Mouse (Mus musculus): ENCODE measurements around the gene Dnttip1. TPM values are rescaled to one million over a fixed set of nuclear protein-coding genes. Genes with fewer than 3 reads are reported as not detected.

Gene Dnttip1
- polyA plus RNA-seq (2012; rRNA removed; ENCODE audit: low replicate concordance): 23.0 and 61.4 TPM in 2 replicates

GRCm38 (mm10) chr2:164745843-164746479 is at the start of gene Dnttip1, which contains the start of gene Wfdc3:
Gene Dnttip1, plus strand, starts transcription at chr2:164745983.
Gene Wfdc3, minus strand, starts transcription at chr2:164745931.

GRCm38 (mm10) chr2:164698201-164698600 is 47.6 kb upstream of the Dnttip1 start, which contains the start of gene Spint4:
Gene Spint4, plus strand, starts transcription at chr2:164698501.

GRCm38 (mm10) chr2:164715005-164715404 is 30.8 kb upstream of the Dnttip1 start, which contains the start of gene Spint5:
Gene Spint5, plus strand, starts transcription at chr2:164715305.

GRCm38 (mm10) chr2:164769258-164770037 is 23.7 kb downstream of the Dnttip1 start, which contains the start of gene Ube2c:
Gene Ube2c, plus strand, starts transcription at chr2:164769898.

GRCm38 (mm10) chr2:164779481-164780086 is 33.8 kb downstream of the Dnttip1 start, which contains the start of gene Tnnc2:
Gene Tnnc2, minus strand, starts transcription at chr2:164779967.

GRCm38 (mm10) chr2:164785481-164786387 is 40.0 kb downstream of the Dnttip1 start, which contains the start of gene Snx21:
Gene Snx21, plus strand, starts transcription at chr2:164785823.

GRCm38 (mm10) chr2:164804533-164805331 is 58.9 kb downstream of the Dnttip1 start, which contains the start of the genes Acot8 and Zswim3:
Gene Acot8, minus strand, starts transcription at chr2:164804882.
Gene Zswim3, plus strand, starts transcription at chr2:164805098.

Other genes starting within 250 kb of the Dnttip1 start
- gene Pigt, start 248.5 kb upstream of the Dnttip1 start, polyA plus RNA-seq (2012; rRNA removed; ENCODE audit: low replicate concordance): 196 and 283 TPM in 2 replicates
- 2.4 and 68.3 TPM in 2 replicates for gene Wfdc2, start 183.6 kb upstream of the Dnttip1 start, polyA plus RNA-seq (2012; rRNA removed; ENCODE audit: low replicate concordance)
- gene Spint3, start 172.5 kb upstream of the Dnttip1 start, polyA plus RNA-seq (2012; rRNA removed; ENCODE audit: low replicate concordance): not detected in 2 replicates
- not detected in 2 replicates for gene Wfdc6a, start 160.5 kb upstream of the Dnttip1 start, polyA plus RNA-seq (2012; rRNA removed; ENCODE audit: low replicate concordance)
- gene Eppin, start 152.4 kb upstream of the Dnttip1 start, polyA plus RNA-seq (2012; rRNA removed; ENCODE audit: low replicate concordance): not detected in 2 replicates
- not detected in 2 replicates for gene Wfdc6b, start 132.5 kb upstream of the Dnttip1 start, polyA plus RNA-seq (2012; rRNA removed; ENCODE audit: low replicate concordance)
- not detected in 2 replicates for gene Wfdc8, start 132.4 kb upstream of the Dnttip1 start, polyA plus RNA-seq (2012; rRNA removed; ENCODE audit: low replicate concordance)
- gene Wfdc16, start 107.2 kb upstream of the Dnttip1 start, polyA plus RNA-seq (2012; rRNA removed; ENCODE audit: low replicate concordance): 0.16 TPM in 1 of 2 replicates, not detected in the other
- gene Wfdc10, start 89.9 kb upstream of the Dnttip1 start, polyA plus RNA-seq (2012; rRNA removed; ENCODE audit: low replicate concordance): 1.1 and 3.7 TPM in 2 replicates
- not detected in 2 replicates for gene Wfdc9, start 89.4 kb upstream of the Dnttip1 start, polyA plus RNA-seq (2012; rRNA removed; ENCODE audit: low replicate concordance)
- not detected in 2 replicates for gene Wfdc11, start 71.9 kb upstream of the Dnttip1 start, polyA plus RNA-seq (2012; rRNA removed; ENCODE audit: low replicate concordance)
- gene Wfdc13, start 60.9 kb upstream of the Dnttip1 start, polyA plus RNA-seq (2012; rRNA removed; ENCODE audit: low replicate concordance): 0.08 TPM in 1 of 2 replicates, not detected in the other
- not detected in 2 replicates for gene Spint4, start 47.5 kb upstream of the Dnttip1 start, polyA plus RNA-seq (2012; rRNA removed; ENCODE audit: low replicate concordance)
- not detected in 2 replicates for gene Spint5, start 30.7 kb upstream of the Dnttip1 start, polyA plus RNA-seq (2012; rRNA removed; ENCODE audit: low replicate concordance)
- gene Wfdc3, start 52 bp upstream of the Dnttip1 start, polyA plus RNA-seq (2012; rRNA removed; ENCODE audit: low replicate concordance): 1.2 TPM in 1 of 2 replicates, not detected in the other
- gene Ube2c, start 23.9 kb downstream of the Dnttip1 start, polyA plus RNA-seq (2012; rRNA removed; ENCODE audit: low replicate concordance): 68.5 and 95.4 TPM in 2 replicates
- not detected in 2 replicates for gene Tnnc2, start 34.0 kb downstream of the Dnttip1 start, polyA plus RNA-seq (2012; rRNA removed; ENCODE audit: low replicate concordance)
- 16.0 and 24.1 TPM in 2 replicates for gene Snx21, start 39.8 kb downstream of the Dnttip1 start, polyA plus RNA-seq (2012; rRNA removed; ENCODE audit: low replicate concordance)
- 157 and 164 TPM in 2 replicates for gene Acot8, start 58.9 kb downstream of the Dnttip1 start, polyA plus RNA-seq (2012; rRNA removed; ENCODE audit: low replicate concordance)
- 1.9 and 2.1 TPM in 2 replicates for gene Zswim3, start 59.1 kb downstream of the Dnttip1 start, polyA plus RNA-seq (2012; rRNA removed; ENCODE audit: low replicate concordance)
- gene Zswim1, start 76.7 kb downstream of the Dnttip1 start, polyA plus RNA-seq (2012; rRNA removed; ENCODE audit: low replicate concordance): 7.2 and 8.6 TPM in 2 replicates
- not detected in 2 replicates for gene Spata25, start 82.6 kb downstream of the Dnttip1 start, polyA plus RNA-seq (2012; rRNA removed; ENCODE audit: low replicate concordance)
- 283 and 318 TPM in 2 replicates for gene Ctsa, start 86.9 kb downstream of the Dnttip1 start, polyA plus RNA-seq (2012; rRNA removed; ENCODE audit: low replicate concordance)
- gene Neurl2, start 87.5 kb downstream of the Dnttip1 start, polyA plus RNA-seq (2012; rRNA removed; ENCODE audit: low replicate concordance): 2.7 and 3.2 TPM in 2 replicates
- 28.5 and 38.0 TPM in 2 replicates for gene Pltp, start 111.7 kb downstream of the Dnttip1 start, polyA plus RNA-seq (2012; rRNA removed; ENCODE audit: low replicate concordance)
- 29.6 and 30.0 TPM in 2 replicates for gene Pcif1, start 133.3 kb downstream of the Dnttip1 start, polyA plus RNA-seq (2012; rRNA removed; ENCODE audit: low replicate concordance)
- 25.0 and 27.2 TPM in 2 replicates for gene Zfp335, start 165.8 kb downstream of the Dnttip1 start, polyA plus RNA-seq (2012; rRNA removed; ENCODE audit: low replicate concordance)
- gene Mmp9, start 194.8 kb downstream of the Dnttip1 start, polyA plus RNA-seq (2012; rRNA removed; ENCODE audit: low replicate concordance): 7.9 and 23.2 TPM in 2 replicates
- gene Slc12a5, start 214.8 kb downstream of the Dnttip1 start, polyA plus RNA-seq (2012; rRNA removed; ENCODE audit: low replicate concordance): 0.52 and 1.1 TPM in 2 replicates